Mouse (Mus musculus): ENCODE measurements around the gene Gm12394.

DNA sequence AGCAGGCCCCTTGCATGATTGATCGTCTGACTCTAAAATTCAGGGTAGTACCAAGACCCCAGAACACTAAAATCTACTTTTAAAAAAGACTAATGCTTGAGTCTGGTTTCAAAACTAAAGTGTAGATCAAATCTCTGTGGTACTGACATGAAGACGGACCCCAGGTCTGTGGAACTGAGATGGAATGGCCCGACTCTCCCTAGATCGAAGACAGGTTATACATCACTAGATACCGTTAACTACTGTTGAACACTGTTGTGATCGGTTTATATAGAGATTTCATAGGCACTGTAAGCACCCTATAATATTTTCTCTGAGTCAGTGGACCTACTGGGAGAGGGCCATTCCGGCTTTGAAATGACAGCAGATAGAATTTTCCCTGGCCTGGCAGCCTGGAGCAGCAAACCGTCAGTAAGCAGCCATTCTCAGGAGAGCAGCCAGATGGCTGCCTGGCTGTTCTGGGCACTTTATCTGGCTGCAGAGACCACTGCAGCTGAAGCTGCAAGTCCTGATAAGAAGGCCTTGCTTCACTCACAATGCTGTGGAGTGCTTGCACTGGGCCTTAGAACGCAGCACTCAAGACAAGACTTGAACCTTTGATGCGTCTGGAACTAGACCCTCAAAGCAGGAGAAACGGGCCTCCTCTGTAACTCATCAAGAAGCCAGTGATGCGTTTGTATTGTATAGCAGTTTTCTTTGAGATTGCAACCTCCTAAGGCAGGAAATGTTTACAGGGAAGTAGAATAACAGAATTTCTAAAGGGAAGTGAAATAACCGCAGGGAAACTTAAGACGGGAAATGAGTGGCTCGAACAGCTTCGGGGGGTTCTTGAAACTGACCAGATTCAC is 23.5 kb upstream of the Gm12394 start:
- TF ChIP-seq CTCF (IDR thresholded peaks at IDR 0.05; ENCODE audit: control insufficient read depth, insufficient read depth, insufficient replicate concordance, low read depth, low read length) (no peak), POLR2A (IDR thresholded peaks at IDR 0.05; ENCODE audit: control insufficient read depth, low read depth, low read length) (no peak)
